Mouse (Mus musculus) hematopoietic stem cell, adult 5-6 weeks (primary cell): ENCODE measurements at regions not wholly inside any gene's neighbourhood (a gene's known extent, or its start where the extent isn't known, plus 50 kb on each side); places are given as distances from the start of the nearest gene placed in this dataset.

ENCODE experiments used
- ATAC-seq, 2 experiments: fragments of 125-278 bp in 1 of 2; replicated peaks in 1 of 2; 2 replicates each; pipeline ENCODE4 v1.8.0; 2016 to 2017; ENCODE audit warnings: inconsistent platforms in 2 of 2, mild to moderate bottlenecking in 2 of 2, moderate number of reproducible peaks in 2 of 2, low read depth in 1 of 2, moderate TSS enrichment in 1 of 2; ENCODE audit not compliant: low FRiP score in 2 of 2, poor library complexity in 2 of 2, severe bottlenecking in 2 of 2, insufficient read depth in 1 of 2, low TSS enrichment in 1 of 2

DNA sequence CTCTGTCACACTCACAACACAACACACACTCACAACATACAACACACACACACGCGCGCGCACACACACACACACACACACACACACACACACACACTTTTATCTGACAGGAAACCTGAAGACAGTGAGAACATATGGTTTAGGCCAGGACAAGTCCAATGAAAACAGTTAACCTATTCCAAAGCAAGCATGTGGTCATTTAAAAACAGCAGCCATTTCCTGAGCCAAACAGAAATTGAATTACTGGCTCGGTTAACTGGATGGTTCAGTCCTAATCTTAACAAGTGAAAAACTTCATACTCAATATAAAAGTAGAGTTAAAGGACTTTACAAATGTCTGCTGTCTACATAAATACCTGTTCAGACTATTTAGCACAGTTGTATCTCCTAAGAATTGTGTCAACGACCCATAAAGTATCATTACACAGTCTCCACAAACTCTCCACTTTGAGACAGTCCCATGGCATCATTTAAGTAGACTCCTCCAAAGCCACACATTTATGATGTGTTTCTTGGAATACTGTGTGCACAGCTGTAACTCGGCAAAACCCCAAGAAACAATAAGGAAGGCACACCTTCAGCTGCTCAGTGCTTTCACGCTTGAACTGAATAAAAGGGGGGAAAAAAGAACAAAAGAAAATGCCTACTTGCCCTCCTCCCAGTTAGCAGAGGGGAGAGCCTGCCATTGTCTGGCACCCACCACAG is 202.3 kb downstream of the Sp3 start:
- ATAC-seq = no peak

- no peak for ATAC-seq
Observed at GRCm38 (mm10) chr2:72779268-72780163, 200.7 kb downstream of the Sp3 start.

DNA sequence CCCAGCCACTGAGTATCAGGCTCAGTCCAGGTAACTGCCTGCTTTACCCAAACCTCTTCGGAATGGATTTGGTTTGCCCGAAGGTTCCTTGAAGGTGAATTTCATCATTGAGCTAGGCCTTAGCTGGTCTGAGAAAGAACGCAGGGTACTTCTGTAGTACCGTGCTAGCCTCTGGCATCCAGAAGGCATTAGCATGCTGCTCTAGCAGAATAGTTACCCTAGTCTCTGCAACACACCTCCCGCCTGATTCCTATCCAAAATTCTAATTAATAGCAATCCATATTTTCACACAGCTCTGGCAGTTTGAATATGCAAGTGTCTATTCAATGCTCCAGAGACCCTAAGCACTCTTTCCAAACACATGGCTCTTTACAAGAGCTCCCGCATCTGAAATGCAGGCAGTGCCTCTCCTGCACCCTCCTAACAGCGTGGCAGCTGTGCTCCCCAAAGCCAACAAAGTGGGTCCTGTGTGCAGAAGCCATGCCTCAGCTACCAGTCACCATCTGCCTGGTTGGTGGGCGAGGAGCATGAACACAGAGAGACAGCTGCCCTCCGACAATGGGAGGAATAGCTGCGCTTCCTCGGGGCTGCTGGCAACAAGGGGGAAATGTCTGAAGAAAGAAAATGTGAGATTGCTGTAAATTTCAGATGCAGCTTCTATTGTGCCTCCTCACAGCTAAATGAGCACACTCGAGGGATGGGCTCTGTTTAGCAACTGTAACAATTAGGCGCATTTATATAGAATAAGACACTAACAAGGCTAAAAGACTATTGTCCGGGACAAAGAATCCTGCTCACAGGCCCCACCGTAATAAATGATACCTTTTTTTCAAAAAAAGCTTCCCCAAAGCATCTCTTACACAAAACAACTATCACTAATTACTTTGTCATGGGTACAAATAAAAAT is 198.6 kb downstream of the Sp3 start:
- ATAC-seq = no peak

GRCm38 (mm10) chr2:72782355-72782754 is 197.9 kb downstream of the Sp3 start:
- ATAC-seq = no peak

DNA sequence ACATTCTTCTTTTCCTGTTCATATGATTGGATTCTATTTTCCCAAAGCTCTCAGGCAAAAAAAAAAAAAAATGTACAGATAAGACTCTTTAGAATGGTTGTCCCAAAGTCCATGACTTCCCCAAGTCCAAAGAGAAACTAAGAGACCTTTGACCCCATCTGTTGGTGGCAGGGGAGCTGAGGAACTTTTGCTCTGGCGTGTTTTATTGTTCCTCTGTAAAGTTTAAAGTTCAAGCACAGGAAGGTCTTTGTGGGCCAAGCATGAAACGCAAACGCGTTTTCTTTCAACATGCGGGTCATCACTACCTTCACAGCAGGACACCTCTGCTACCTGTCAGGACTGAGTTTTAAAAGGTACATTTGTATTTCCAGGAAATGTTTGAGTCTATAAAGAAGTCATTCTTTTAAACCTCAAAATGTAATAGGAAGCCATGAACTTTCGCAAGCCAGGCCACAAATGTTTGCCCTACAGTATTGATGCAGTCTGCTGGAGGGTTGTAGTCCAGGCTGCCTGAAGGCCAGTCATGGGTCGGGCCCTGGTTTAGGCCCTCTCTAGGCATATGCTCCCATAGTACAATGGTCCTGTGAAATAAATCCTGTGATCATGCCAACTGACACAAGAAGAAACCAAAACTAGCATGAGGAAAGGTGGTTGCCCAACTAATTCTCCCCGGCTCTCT is 194.7 kb downstream of the Sp3 start:
- ATAC-seq = no peak

- no peak for ATAC-seq
Observed at GRCm38 (mm10) chr2:72786044-72786737, 194.1 kb downstream of the Sp3 start.

DNA sequence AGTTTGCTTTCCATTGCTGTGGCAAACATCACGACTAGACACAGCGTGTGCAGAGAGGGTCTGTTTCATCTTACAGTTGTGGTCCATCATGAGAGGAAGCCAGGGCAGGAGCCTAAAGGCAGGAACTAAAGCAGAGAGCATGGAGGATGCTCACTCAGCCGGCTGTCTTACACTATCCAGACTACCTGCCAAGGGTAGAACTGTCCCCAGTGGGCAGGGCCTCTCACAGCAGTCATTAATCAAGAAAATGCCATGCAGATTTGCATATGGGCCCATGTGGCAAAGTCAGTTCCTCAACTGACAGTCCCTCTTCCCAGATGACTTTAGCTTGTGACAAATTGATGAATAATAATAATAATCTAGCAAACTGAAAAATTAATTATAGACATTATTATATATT is 192.6 kb downstream of the Sp3 start:
- ATAC-seq = no peak

GRCm38 (mm10) chr2:72791496-72791895 is 188.8 kb downstream of the Sp3 start:
- ATAC-seq = no peak

- ATAC-seq = no peak
Observed at GRCm38 (mm10) chr2:72793424-72793823, 186.8 kb downstream of the Sp3 start.

DNA sequence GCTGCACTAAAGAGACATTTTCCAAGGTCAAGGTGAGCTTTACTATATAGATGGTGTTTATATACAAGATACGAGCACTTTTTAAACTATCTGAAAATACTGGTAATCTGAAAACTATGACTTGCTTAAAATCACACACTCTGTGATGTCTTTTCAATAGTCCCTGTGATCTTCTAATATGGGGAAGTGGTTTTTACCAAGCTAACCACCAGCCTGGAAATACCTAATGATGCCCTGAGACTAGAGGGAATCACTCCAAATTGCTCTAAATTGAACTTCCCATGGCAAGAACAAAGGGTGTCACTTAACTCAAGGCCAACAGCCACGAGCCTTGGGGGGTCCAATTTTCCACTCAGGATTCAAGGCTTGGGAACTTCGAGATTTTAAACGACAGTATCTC is 185.7 kb downstream of the Sp3 start:
- ATAC-seq = peak; percentile 17 to 49; a peak in 1 of 4 replicates

DNA sequence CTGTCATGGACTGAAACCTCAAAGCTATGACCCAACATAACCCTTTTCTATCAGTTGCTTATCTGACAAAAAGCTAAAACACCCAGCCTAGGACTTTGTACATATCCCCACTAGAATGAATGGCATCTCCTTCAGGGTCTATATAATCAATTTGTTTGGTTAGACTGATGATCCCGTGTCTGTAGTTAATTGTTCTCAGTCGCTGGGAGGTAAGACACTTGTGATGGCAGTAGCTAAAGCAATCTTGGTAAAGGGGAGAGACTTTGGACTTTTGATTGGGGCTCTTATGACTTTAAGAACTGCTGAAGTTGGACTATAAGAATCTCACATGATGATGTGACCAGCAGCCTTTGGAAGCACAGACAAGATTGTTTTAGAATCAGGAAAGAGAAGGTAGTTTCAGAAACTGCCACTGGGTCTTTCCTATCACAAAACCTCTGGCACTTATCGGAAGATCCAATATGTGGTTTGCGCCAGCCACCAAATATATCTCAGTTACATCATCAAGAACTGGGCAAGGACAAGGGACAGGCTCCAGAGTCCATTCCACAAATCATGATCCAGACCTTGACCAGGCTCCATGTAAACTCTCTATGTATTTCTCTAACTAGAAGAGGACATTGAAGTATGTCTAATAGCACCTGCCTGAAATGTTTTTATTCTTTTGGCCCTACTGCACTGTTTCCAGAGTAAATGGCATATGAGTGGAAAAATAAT is 183.1 kb downstream of the Sp3 start:
- ATAC-seq = no peak

GRCm38 (mm10) chr2:72800696-72801095 is 179.6 kb downstream of the Sp3 start:
- ATAC-seq = no peak

GRCm38 (mm10) chr2:72813282-72813974 is 166.8 kb downstream of the Sp3 start:
- no peak for ATAC-seq

GRCm38 (mm10) chr2:72825251-72825650 is 155.0 kb downstream of the Sp3 start:
- ATAC-seq = no peak

GRCm38 (mm10) chr2:72829139-72829538 is 151.1 kb downstream of the Sp3 start:
- no peak for ATAC-seq

DNA sequence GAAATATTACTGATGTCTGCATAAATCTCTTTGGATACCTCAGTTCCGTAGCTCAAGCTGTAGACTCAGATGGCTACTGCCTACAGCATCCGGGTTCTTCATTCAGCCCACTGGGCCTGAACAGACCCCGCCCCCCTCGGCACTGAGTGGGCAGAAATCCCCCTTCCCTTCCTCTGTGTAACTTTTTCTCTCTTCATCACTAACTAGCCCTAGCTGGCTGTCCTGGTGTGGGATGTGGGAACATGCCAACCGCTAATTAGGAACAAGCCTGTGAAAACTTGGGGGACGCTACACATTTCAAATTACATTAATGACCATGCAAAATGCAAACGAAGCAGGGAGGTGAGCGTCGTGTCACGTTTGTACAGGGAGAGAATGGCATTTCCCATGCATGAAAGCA is 147.5 kb downstream of the Sp3 start:
- no peak for ATAC-seq
